ENCODE assay signal across 15 mouse cellular contexts in genomic region chr17:44090916-44091315, GRCm38 (mm10).
"Had no signal": no experiment of that assay in that cellular context is flagged by ENCODE, and none has a peak within 500 bp of the region (broad histone marks: within the 10 kb centered on the region; RNA-seq: fewer than 3 reads in every experiment).

No protein-coding gene starts in this region.

- H3K4me3 ChIP-seq: left cerebral cortex, adult 2 months; liver, embryonic 13.5 days; midbrain, embryonic 12.5 days; midbrain, embryonic 15.5 days; neural tube, embryonic 13.5 days had no signal

- H3K4me1 ChIP-seq: liver, embryonic 13.5 days; midbrain, embryonic 12.5 days; midbrain, embryonic 15.5 days; neural tube, embryonic 13.5 days had no signal

- H3K9me3 ChIP-seq: liver, embryonic 13.5 days; midbrain, embryonic 12.5 days; midbrain, embryonic 15.5 days; neural tube, embryonic 13.5 days had no signal

- H3K27me3 ChIP-seq: liver, embryonic 13.5 days; midbrain, embryonic 12.5 days; midbrain, embryonic 15.5 days; neural tube, embryonic 13.5 days had no signal

- H3K4me2 ChIP-seq: liver, embryonic 13.5 days; midbrain, embryonic 12.5 days; midbrain, embryonic 15.5 days; neural tube, embryonic 13.5 days had no signal

- H3K27ac ChIP-seq: left cerebral cortex, adult 2 months; liver, embryonic 13.5 days; midbrain, embryonic 12.5 days; midbrain, embryonic 15.5 days; neural tube, embryonic 13.5 days had no signal

- H3K36me3 ChIP-seq: liver, embryonic 13.5 days had no signal

- H3K9ac ChIP-seq: liver, embryonic 13.5 days; midbrain, embryonic 12.5 days; midbrain, embryonic 15.5 days; neural tube, embryonic 13.5 days had no signal

- DNase-seq: kidney, adult 8-10 months; kidney, postnatal 14 days; kidney, postnatal 4 days; layer of hippocampus, adult 9-11 months; liver, embryonic 13.5 days; lung, adult 2 months; lung, postnatal 14 days; lung, postnatal 4 days; retina, postnatal 1 day; thymus, adult 18-20 months; thymus, postnatal 36 days had no signal
